15 mouse cellular contexts compared by ENCODE assay signal in the genomic region with DNA sequence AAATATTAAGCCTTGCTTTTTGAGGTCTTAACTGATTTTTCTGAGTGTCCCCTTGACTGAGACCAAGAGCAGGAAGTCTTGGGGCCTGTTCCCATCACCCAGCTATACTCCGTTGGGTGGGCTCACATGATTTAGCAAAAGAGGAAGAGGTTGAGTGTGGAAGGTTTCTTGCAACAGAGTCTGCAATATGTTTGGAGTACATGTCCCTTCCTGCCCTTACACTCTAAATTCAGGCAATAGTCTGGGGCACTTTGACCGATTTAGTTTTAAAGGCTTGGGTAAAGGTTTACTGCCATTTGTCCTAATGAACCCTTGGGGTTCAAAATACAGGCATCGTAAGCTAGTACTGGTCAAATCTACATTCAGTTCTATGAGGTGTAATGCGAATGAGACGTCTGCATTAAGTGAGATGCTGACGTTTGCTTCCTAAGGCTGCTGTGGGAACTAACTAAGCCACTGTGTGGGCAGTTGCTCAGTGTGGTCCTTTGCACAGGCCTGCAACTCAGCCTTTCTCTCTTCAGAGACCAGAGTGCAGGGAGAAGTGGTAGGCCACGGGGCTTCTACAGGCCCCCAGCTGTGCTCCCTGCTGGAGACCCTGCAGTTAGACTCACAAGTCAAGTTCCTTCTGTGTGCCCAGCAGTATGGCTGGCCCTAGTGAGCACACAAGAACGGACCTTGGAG. TPM values are rescaled to one million over a fixed set of nuclear protein-coding genes. Genes with fewer than 3 reads are reported as not detected.
DNase-seq lines count a peak whose midpoint lies in the region; ATAC-seq and TF ChIP-seq lines count a peak whose summit lies in the region.
"Had no signal": no experiment of that assay in that cellular context is flagged by ENCODE, and none has a peak within 500 bp of the region (broad histone marks: within the 10 kb centered on the region; RNA-seq: fewer than 3 reads in every experiment).

No protein-coding gene starts in this region.

- peaks cover 37% of the 10 kb centered on the region for H3K36me3 ChIP-seq in hindbrain, embryonic 15.5 days
- H3K36me3 ChIP-seq in hindbrain, embryonic 13.5 days: peaks cover 45% of the 10 kb centered on the region
- H3K36me3 ChIP-seq in stomach, postnatal 0 days (ENCODE audit: control insufficient read depth, insufficient read depth, low read length): no peaks in the 10 kb centered on the region; the same call in 1 of the 2 replicates

- 0 out of 2 replicates have a peak, but pooled peaks have one; percentile 6 for ATAC-seq in hindbrain, embryonic 15.5 days (ENCODE audit: low FRiP score, low read depth)
- ATAC-seq in hindbrain, embryonic 13.5 days (ENCODE audit: low FRiP score): no peak
- ATAC-seq in stomach, postnatal 0 days (ENCODE audit: low FRiP score, low TSS enrichment): no peak
- ATAC-seq: Patski had no signal

- 68% methylated on average over 8 of the region's 8 CpGs for WGBS in hindbrain, embryonic 15.5 days
- 73% methylated on average over 8 of the region's 8 CpGs for WGBS in hindbrain, embryonic 13.5 days
- 77% methylated on average over 8 of the region's 8 CpGs for WGBS in stomach, postnatal 0 days

- no peaks in the 10 kb centered on the region for H3K9me3 ChIP-seq in hindbrain, embryonic 15.5 days
- H3K9me3 ChIP-seq in hindbrain, embryonic 13.5 days: no peaks in the 10 kb centered on the region
- H3K9me3 ChIP-seq in stomach, postnatal 0 days (ENCODE audit: control insufficient read depth, low read length): no peaks in the 10 kb centered on the region
- H3K9me3 ChIP-seq: embryonic facial prominence, embryonic 15.5 days; midbrain, embryonic 12.5 days had no signal

- H3K27me3 ChIP-seq in hindbrain, embryonic 15.5 days: no peaks in the 10 kb centered on the region
- no peaks in the 10 kb centered on the region for H3K27me3 ChIP-seq in hindbrain, embryonic 13.5 days
- no peaks in the 10 kb centered on the region for H3K27me3 ChIP-seq in stomach, postnatal 0 days (ENCODE audit: control insufficient read depth, insufficient read depth, low read length)
- H3K27me3 ChIP-seq: CH12.LX; embryonic facial prominence, embryonic 15.5 days; midbrain, embryonic 12.5 days; Patski had no signal

- H3K27ac ChIP-seq in hindbrain, embryonic 15.5 days (replicated peaks): no peak overlapping the region
- H3K27ac ChIP-seq in hindbrain, embryonic 13.5 days: no peak overlapping the region
- 0 out of 2 replicates have a peak overlapping the region, but pooled peaks have one; percentile 30 for H3K27ac ChIP-seq in stomach, postnatal 0 days (replicated peaks)
- H3K27ac ChIP-seq: embryonic facial prominence, embryonic 15.5 days; heart, adult 2 months; kidney, postnatal 0 days; midbrain, embryonic 12.5 days had no signal

- H3K4me1 ChIP-seq in hindbrain, embryonic 15.5 days (replicated peaks): no peaks in the 10 kb centered on the region
- H3K4me1 ChIP-seq in hindbrain, embryonic 13.5 days (replicated peaks): no peaks in the 10 kb centered on the region
- H3K4me1 ChIP-seq in stomach, postnatal 0 days (replicated peaks; ENCODE audit: control insufficient read depth, insufficient read depth): no peaks in the 10 kb centered on the region
- H3K4me1 ChIP-seq: embryonic facial prominence, embryonic 15.5 days; midbrain, embryonic 12.5 days had no signal

- no peak overlapping the region for H3K4me2 ChIP-seq in hindbrain, embryonic 15.5 days
- no peak overlapping the region for H3K4me2 ChIP-seq in hindbrain, embryonic 13.5 days
- H3K4me2 ChIP-seq in stomach, postnatal 0 days (replicated peaks; ENCODE audit: low read depth): no peak overlapping the region
- H3K4me2 ChIP-seq: embryonic facial prominence, embryonic 15.5 days; lung, embryonic 14.5 days; midbrain, embryonic 12.5 days had no signal

- peak; percentile 17 for DNase-seq in lung, postnatal 36 days
- DNase-seq in lung, postnatal 25 days (ENCODE audit: low spot score): no peak
- DNase-seq in gonadal fat pad, adult 2 months (ENCODE audit: low read depth): peak; percentile 91
- DNase-seq in stomach, postnatal 0 days (ENCODE audit: low spot score): no peak
- DNase-seq in thymus, adult 18-20 months: no peak
- DNase-seq: heart, adult 2 months; layer of hippocampus, adult 9-11 months; lung, embryonic 14.5 days had no signal

- no peak for TF ChIP-seq EP300 in stomach, postnatal 0 days (optimal IDR thresholded peaks at IDR 0.05)

- H3K4me3 ChIP-seq in hindbrain, embryonic 15.5 days: no peak overlapping the region
- H3K4me3 ChIP-seq in hindbrain, embryonic 13.5 days: no peak overlapping the region
- H3K4me3 ChIP-seq in stomach, postnatal 0 days (ENCODE audit: low read depth, low read length): no peak overlapping the region
- H3K4me3 ChIP-seq: embryonic facial prominence, embryonic 15.5 days; heart, adult 2 months; midbrain, embryonic 12.5 days had no signal

- TF ChIP-seq CTCF in stomach, postnatal 0 days (IDR thresholded peaks at IDR 0.05; ENCODE audit: low read depth): no peak

- H3K9ac ChIP-seq in hindbrain, embryonic 15.5 days: no peak overlapping the region
- no peak overlapping the region for H3K9ac ChIP-seq in hindbrain, embryonic 13.5 days
- H3K9ac ChIP-seq in stomach, postnatal 0 days (ENCODE audit: low read length): no peak overlapping the region
- H3K9ac ChIP-seq: embryonic facial prominence, embryonic 15.5 days; lung, embryonic 14.5 days; midbrain, embryonic 12.5 days had no signal

RNA-seq across cellular contexts. Expression of a gene that starts 23.1 kb away (rescaled TPM):
- polyA plus RNA-seq in hindbrain, embryonic 15.5 days (2015; fragmentation: Nextera tagmentation; extraction: Ambion mirVana): 514 and 529 TPM in 2 replicates
- polyA plus RNA-seq in hindbrain, embryonic 13.5 days (2015; fragmentation: Nextera tagmentation; extraction: Ambion mirVana): 423 and 434 TPM in 2 replicates
- 61.0 and 76.6 TPM in 2 replicates for polyA plus RNA-seq in gonadal fat pad, adult 2 months (2012; rRNA removed)
- 131 and 140 TPM in 2 replicates for polyA plus RNA-seq in stomach, postnatal 0 days (2015; fragmentation: Nextera tagmentation; extraction: Ambion mirVana)

RNA-seq across cellular contexts. Expression of a gene that starts 42.4 kb away (rescaled TPM):
- polyA plus RNA-seq in hindbrain, embryonic 15.5 days (2015; fragmentation: Nextera tagmentation; extraction: Ambion mirVana): 5.4 and 5.5 TPM in 2 replicates
- 3.0 and 3.7 TPM in 2 replicates for polyA plus RNA-seq in hindbrain, embryonic 13.5 days (2015; fragmentation: Nextera tagmentation; extraction: Ambion mirVana)
- polyA plus RNA-seq in gonadal fat pad, adult 2 months (2012; rRNA removed): 0.51 and 0.57 TPM in 2 replicates
- 0.53 TPM in 2 replicates for polyA plus RNA-seq in stomach, postnatal 0 days (2015; fragmentation: Nextera tagmentation; extraction: Ambion mirVana)

Comparison
In these comparisons a context has a peak if more than half of its experiments do, and no peak if none do; other contexts are left out.
1. DNase-seq: peak in lung, postnatal 36 days (single experiment) and gonadal fat pad, adult 2 months (single experiment); none in lung, postnatal 25 days (single experiment), stomach, postnatal 0 days (single experiment) and thymus, adult 18-20 months (0 of 2).